Mouse (Mus musculus) Patski (cell line): ENCODE data around the gene Hnrnpul2. TPM values are rescaled to one million over a fixed set of nuclear protein-coding genes. Genes with fewer than 3 reads are reported as not detected.

Experiments
- ATAC-seq: fragments of 100-300 bp; one replicate; pipeline ENCODE4 v1.8.0; 2021
- CTCF ChIA-PET: fragments of 350-600 bp; sonication (Branson Sonifier 250); formaldehyde crosslinking; loops from one replicate; lab custom pipeline; 2022; ENCODE audit warnings: inconsistent platforms; lab: Charles Lee
- POLR2A ChIA-PET: fragments of 350-600 bp; sonication (Branson Sonifier 250); formaldehyde crosslinking; loops from one replicate; lab custom pipeline; 2022; ENCODE audit warnings: antibody characterized with exemption, inconsistent platforms; lab: Charles Lee
- DNase-seq: peaks from one replicate; pipeline ENCODE4 v3.0.0-alpha.2; 2011; ENCODE audit warnings: low read depth, low spot score
- H3K27me3 ChIP-seq: fragments of 371-371 bp; one replicate; pipeline ENCODE4 v1.5.1; 2021
- CTCF ChIP-seq: fragments of 100-300 bp; IDR thresholded peaks from one replicate; pipeline ENCODE4 v1.5.1; 2021
- in situ Hi-C: fragments of 300-500 bp; cut with MboI; formaldehyde crosslinking; loops from 3 replicates; pipeline ENCODE4 v1.11.1; 2018; ENCODE audit warnings: low pct_unique_long_range_greater_than_20kb, mixed read lengths
- polyA plus RNA-seq: library from polyadenylated mRNA; unstranded; gene quantifications from one replicate; pipeline ENCODE4 v1.2.3, GENCODE M21; 2021

Gene Hnrnpul2
- polyA plus RNA-seq, 1 experiment from 2014 or later: 136 TPM

- CTCF ChIA-PET: interaction anchor here (0.8 to 1.6 kb wide), 5 partner anchors 10 to 99 kb away, joined by 3 to 7 read pairs (median 4); partner anchors contain the start of gene Zbtb3
- TF ChIP-seq CTCF: no peak
- POLR2A ChIA-PET: interaction anchor here (1.0 kb wide), 1 partner anchor 63 kb away, joined by 3 read pairs; no protein-coding TSS in a partner anchor
- ATAC-seq (no peak), DNase-seq (no peak)
- in situ Hi-C loops: loop anchor here (5.0 to 10.0 kb wide), 2 partner anchors 65 to 242 kb away; no protein-coding TSS in a partner anchor
- no peaks in the 10 kb centered on the region for H3K27me3 ChIP-seq
Observed at GRCm38 (mm10) chr19:8817001-8817400, 2.8 kb upstream of the Hnrnpul2 start.

GRCm38 (mm10) chr19:8818301-8818798 is 1.5 kb upstream of the Hnrnpul2 start:
- DNase-seq: no peak
- no peaks in the 10 kb centered on the region for H3K27me3 ChIP-seq
- POLR2A ChIA-PET: interaction anchor here (1.0 to 2.1 kb wide), 4 partner anchors 9 to 20 kb away, joined by 3 to 7 read pairs (median 4); partner anchors contain the start of gene Gng3
- in situ Hi-C loops: loop anchor here (5.0 to 10.0 kb wide), 2 partner anchors 66 to 244 kb away; no protein-coding TSS in a partner anchor
- no peak for TF ChIP-seq CTCF
- ATAC-seq: no peak
- CTCF ChIA-PET: no interaction called here

- in situ Hi-C loops: loop anchor here (5.0 to 10.0 kb wide), 2 partner anchors 67 to 244 kb away; no protein-coding TSS in a partner anchor
- CTCF ChIA-PET: interaction anchor here (1.1 kb wide), 1 partner anchor 11 kb away, joined by 3 read pairs; no protein-coding TSS in a partner anchor
- ATAC-seq: peak; percentile 90
- DNase-seq: peak; percentile 94
- TF ChIP-seq CTCF: no peak
- POLR2A ChIA-PET: interaction anchor here (0.6 to 2.1 kb wide), 11 partner anchors 9 to 96 kb away, joined by 3 to 7 read pairs (median 4); partner anchors contain the start of genes Gng3, Polr2g and Slc3a2
- no peaks in the 10 kb centered on the region for H3K27me3 ChIP-seq
Observed at GRCm38 (mm10) chr19:8818801-8819595, 812 bp upstream of the Hnrnpul2 start, which contains the start of gene Ttc9c. Gene Ttc9c, minus strand, starts transcription at chr19:8819333.

GRCm38 (mm10) chr19:8820424-8820956 is 680 bp downstream of the Hnrnpul2 start:
- ChIA-PET POLR2A (interaction anchor here (1.3 to 2.1 kb wide), 6 partner anchors 15 to 62 kb away, joined by 3 to 6 read pairs (median 4); partner anchors contain the start of genes Gng3 and Polr2g), CTCF (no interaction called here)
- ATAC-seq (no peak), DNase-seq (no peak)
- H3K27me3 ChIP-seq: no peaks in the 10 kb centered on the region
- TF ChIP-seq CTCF: no peak
- in situ Hi-C loops: no loop called here

- in situ Hi-C loops: no loop called here
- CTCF ChIA-PET: no interaction called here
- POLR2A ChIA-PET: interaction anchor here (0.6 to 1.6 kb wide), 3 partner anchors 63 to 1616 kb away, joined by 3 to 12 read pairs (median 3); no protein-coding TSS in a partner anchor
- DNase-seq: no peak
- TF ChIP-seq CTCF: no peak
- no peak for ATAC-seq
- H3K27me3 ChIP-seq: no peaks in the 10 kb centered on the region
Observed at GRCm38 (mm10) chr19:8821146-8821545, 1.3 kb downstream of the Hnrnpul2 start.

GRCm38 (mm10) chr19:8822696-8823095 is 2.9 kb downstream of the Hnrnpul2 start:
- ChIA-PET CTCF (no interaction called here), POLR2A (interaction anchor here (0.6 kb wide), 1 partner anchor 10 kb away, joined by 9 read pairs; no protein-coding TSS in a partner anchor)
- H3K27me3 ChIP-seq: no peaks in the 10 kb centered on the region
- DNase-seq: no peak
- TF ChIP-seq CTCF: no peak
- in situ Hi-C loops: no loop called here
- ATAC-seq: no peak

- no peak for TF ChIP-seq CTCF
Observed at GRCm38 (mm10) chr19:8829660-8830059, 9.8 kb downstream of the Hnrnpul2 start, which contains the start of gene AC129217.1. Gene AC129217.1, plus strand, starts transcription at chr19:8829773.

GRCm38 (mm10) chr19:8830664-8831063 is 10.9 kb downstream of the Hnrnpul2 start:
- CTCF ChIA-PET: interaction anchor here (1.2 to 1.5 kb wide), 2 partner anchors 15 to 28 kb away, joined by 3 to 4 read pairs; no protein-coding TSS in a partner anchor
- no peak for TF ChIP-seq CTCF
- DNase-seq (no peak), ATAC-seq (no peak)
- H3K27me3 ChIP-seq: no peaks in the 10 kb centered on the region
- in situ Hi-C loops: loop anchor here (25.0 kb wide), 1 partner anchor 1057 kb away; the partner anchor contains the start of gene Incenp
- POLR2A ChIA-PET: interaction anchor here (0.8 kb wide), 1 partner anchor 49 kb away, joined by 3 read pairs; no protein-coding TSS in a partner anchor

More at GRCm38 (mm10) chr19:8829660-8830059, 9.8 kb downstream of the Hnrnpul2 start, which contains the start of gene AC129217.1:
- POLR2A ChIA-PET: interaction anchor here (1.8 kb wide), 1 partner anchor 9 kb away, joined by 5 read pairs; the partner anchor contains the start of gene Gng3
- H3K27me3 ChIP-seq: no peaks in the 10 kb centered on the region
- CTCF ChIA-PET: interaction anchor here (1.2 to 1.8 kb wide), 3 partner anchors 9 to 48 kb away, joined by 3 to 4 read pairs (median 4); partner anchors contain the start of gene Gng3
- ATAC-seq: no peak
- in situ Hi-C loops: loop anchor here (25.0 kb wide), 1 partner anchor 1058 kb away; the partner anchor contains the start of gene Incenp
- DNase-seq: no peak

- no peak for ATAC-seq
- in situ Hi-C loops: loop anchor here (25.0 kb wide), 1 partner anchor 1056 kb away; the partner anchor contains the start of gene Incenp
- peak; percentile 23 for TF ChIP-seq CTCF
- ChIA-PET CTCF (interaction anchor here (1.2 to 1.5 kb wide), 2 partner anchors 15 to 28 kb away, joined by 3 to 4 read pairs; no protein-coding TSS in a partner anchor), POLR2A (interaction anchor here (0.8 kb wide), 1 partner anchor 48 kb away, joined by 3 read pairs; no protein-coding TSS in a partner anchor)
- no peaks in the 10 kb centered on the region for H3K27me3 ChIP-seq
- DNase-seq: no peak
Observed at GRCm38 (mm10) chr19:8831262-8831661, 11.5 kb downstream of the Hnrnpul2 start.
